Mouse (Mus musculus): Measurements from ENCODE around the gene Fiz1.
A peak's percentile ranks its signal among the peaks of the same experiment; 100 is the strongest.
"Not testable (repeated sequence)": the region's sequence is repeated elsewhere in the genome, so short reads cannot be mapped to it uniquely, and the experiment has no call there.

Fiz1 gene

DNA sequence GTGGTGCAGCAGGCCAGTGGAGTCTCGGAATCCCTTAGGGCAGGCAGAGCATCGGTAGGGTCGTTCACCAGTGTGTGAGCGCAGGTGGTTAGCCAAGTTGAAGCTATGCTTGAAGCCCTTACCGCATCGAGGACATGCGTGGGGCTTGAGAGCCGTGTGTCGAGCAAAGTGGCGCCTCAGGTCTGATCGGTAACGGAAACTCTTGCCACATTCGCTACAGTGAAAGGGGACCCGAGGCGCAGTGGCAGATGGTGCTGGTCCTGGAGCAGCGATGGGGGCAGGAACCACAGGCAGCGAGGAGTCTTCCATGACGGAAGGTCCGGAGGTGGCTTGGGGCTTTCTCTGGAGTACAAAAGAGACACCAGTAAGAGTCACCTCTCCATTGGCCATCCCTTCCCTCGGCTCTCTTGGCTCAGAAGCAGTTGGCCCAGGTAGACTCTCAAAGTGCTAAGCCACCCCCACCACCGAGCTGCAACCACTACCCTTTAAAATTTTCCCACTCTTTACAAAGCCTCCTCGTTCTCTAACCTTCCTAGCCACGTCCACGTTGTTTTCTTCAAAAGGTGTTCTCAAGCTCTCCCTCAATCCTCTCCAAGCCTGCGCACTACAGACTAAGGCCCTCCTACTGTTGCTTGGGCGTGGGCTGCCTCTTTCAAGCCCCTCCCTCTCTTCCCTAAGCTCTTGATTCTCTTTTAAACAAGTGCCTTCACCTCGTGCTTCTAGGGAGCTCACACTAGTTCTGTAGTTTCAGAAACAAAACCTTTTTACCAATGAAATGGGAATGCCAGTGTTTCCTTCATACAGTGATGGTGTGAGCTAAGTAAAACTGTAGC, 1.6 kb downstream of the Fiz1 start:
- no peak for DNase-seq (ENCODE audit: extremely low read depth, insufficient read length, low spot score)

DNA sequence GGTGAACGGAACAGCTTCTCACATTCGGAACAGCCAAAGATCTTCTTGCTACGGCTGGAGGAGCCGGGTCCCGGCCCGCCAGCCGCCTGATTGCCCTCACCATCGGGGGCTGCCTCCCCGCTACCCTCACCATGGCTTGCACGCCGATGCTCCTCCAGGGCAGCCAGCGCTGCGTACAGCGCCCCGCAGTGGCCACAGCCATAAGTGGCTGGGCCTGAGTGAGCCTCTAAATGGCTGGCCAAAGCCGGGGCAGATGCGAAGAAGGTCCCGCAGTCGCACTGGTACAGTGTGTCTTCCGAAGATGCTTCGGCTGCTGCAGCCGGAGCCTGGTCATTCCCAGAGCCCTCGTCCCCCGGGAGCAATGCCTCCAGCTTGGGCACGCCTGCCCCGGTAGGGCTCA, 6.3 kb downstream of the Fiz1 start:
- DNase-seq (ENCODE audit: extremely low read depth, insufficient read length, low spot score) = no peak

DNA sequence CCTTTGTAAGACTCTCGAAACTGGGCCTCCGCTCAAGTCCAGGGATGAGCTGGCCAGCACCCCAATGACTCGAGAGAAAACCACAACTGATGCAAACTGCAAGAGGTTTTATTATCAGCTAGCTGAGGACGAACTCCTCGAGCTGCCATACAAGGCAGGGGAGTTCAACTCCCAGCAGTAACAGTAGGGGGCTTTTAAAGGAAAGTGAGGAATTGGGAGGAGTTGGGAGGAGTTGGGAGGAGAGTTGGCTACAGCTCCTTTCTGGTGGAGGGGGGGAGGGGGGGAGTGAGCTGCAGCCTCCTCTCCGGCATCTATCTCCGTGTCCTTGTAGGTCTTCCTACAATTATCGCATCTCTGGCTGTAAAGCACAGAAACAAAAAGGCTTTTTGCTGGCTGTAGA, 11.6 kb downstream of the Fiz1 start:
- DNase-seq (ENCODE audit: extremely low read depth, insufficient read length, low spot score) = not testable (repeated sequence)

DNA sequence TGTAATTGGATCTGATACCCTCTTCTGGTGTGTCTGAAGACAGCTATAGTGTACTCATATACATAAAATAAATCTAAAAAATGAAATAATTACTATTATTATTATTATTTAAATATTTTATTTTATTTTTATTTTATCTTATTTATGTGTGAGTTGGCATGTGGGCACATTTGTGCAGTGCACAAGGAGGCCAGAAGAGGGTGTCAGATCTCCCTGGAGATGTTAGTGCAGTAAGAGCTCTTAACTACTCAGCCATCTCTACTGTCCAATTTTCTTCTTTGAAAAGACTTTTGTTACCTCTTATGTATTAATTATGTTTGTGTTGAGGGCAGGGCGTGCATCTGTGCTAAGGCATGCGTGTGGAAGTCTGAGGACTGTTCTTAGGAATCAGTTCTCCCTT, 14.6 kb downstream of the Fiz1 start:
- DNase-seq (ENCODE audit: extremely low read depth, insufficient read length, low spot score) = no peak

DNA sequence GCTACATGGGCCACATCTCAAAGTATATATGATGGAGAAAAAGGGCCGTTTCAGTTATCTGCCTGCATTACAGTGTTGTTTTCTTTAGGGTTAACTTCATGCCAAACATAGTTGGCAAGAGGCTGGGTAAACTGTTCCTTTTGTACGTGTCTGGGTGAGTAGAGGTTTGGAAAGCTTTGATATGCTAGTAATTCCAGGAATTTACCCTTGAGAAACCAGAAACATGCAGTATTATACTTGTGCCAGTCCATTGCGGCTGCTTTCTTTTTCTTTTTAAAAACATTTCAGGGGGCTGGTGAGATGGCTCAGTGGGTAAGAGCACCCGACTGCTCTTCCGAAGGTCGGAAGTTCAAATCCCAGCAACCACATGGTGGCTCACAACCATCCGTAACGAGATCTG, 17.6 kb downstream of the Fiz1 start:
- DNase-seq (ENCODE audit: extremely low read depth, insufficient read length, low spot score) = peak; percentile 65

DNA sequence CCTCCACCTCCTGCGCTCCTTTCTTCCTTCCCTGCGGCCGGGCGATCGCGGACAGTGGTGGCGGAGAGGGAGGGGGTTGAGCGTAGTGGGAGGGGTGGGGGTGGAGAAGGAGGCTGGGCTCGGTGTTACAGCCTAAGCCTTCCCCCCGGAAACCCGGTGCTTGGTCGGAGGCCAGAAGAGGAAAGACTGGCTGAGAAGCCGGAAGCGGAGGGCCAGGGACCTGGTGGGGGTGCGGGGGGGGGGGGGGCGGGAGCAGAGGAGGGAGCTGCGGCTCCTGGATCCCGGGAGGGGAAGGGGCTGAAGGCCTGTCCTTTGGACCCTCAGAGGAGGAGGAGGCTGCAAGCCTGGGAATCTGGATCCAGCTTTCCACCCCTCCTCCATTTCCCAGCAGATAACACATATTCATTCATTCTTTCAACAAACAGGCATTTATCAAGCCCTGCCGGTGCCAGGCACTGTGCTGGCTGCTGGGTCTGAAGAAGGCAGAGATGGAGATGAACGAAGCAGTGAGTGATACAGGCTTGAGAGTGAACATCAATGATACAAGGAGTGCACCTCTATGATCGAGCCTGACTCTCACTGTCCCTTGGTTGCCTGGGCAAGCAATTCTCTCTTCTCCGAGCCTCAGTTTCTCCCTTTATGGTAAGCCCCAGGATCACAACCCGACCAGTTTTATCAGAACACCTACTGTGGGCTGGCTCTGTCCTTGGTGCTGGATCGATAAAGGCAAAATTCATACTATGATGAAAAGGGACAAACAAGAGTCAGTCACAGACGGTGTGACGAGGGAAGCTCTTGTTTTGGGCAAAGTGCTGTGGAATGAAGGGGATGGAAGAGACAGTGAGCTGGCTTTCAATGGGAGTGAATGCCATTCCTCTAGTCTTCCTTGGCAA, 18.2 kb downstream of the Fiz1 start, which contains the start of gene Zfp579:
Gene Zfp579 (minus strand): TSS at position 156 of the 893 bp plus-strand sequence.
- peak; percentile 83 for DNase-seq (ENCODE audit: extremely low read depth, insufficient read length, low spot score)

DNA sequence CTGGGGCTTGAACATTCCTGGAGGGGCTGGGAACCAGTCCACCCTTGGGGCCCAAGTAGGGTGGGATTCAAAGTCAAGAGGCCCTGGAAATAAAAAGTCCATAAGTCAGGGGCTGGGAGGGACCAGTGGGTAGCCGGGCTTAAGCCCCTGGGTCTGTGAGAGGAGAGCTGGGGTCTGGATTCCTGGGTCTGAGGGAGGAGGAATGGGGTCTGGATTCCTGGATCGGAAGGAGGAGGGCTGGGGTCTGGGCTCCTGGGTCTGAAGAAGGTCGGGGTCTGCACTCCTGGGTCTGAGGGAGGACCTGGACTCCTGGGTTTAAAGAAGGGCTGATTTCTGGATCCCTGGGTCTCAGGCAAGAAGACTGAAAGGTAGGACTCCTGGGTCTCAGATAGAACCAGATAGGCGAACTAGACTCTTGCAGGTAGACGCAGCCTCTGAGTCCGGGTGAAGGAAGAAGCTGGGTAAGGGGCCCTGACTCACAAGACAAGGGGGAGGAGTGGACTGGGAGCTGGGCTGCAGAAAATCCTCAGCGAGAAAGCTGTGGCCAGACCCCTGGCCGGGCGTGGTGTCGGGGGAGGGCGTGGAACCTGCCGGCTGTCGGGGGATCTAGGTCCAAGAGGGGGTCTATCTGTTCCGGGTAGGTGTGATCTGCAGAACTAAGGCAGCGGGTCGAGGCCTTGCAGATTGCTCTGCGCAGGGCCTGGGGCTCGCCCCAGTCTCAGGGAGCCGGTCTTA, 19.1 kb downstream of the Fiz1 start:
- DNase-seq (ENCODE audit: extremely low read depth, insufficient read length, low spot score) = no peak

- no peak for DNase-seq (ENCODE audit: extremely low read depth, insufficient read length, low spot score)
Measured at GRCm38 (mm10) chr7:4993999-4994788, 20.3 kb downstream of the Fiz1 start.

GRCm38 (mm10) chr7:4993347-4993998, 21.0 kb downstream of the Fiz1 start:
- no peak for DNase-seq (ENCODE audit: extremely low read depth, insufficient read length, low spot score)

DNA sequence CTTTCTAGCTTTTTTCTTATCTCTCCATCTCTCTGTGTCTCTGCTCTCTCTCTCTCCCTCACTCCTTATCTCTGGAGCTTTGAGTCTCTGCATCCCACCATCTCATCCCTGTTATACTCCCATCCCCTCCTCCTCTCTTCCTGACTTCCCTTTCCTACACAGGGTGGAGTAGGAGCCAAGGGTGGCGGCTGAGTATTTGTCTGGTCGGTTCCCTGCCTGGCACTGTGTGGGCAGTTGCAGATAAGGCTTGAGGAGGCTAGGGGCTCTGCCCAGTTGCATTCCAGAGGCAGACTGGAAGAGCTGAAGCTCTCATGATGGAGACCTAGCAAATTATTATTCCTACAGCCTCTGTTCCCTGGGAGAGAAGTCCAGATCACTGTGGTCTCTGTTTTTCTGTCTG, 26.2 kb downstream of the Fiz1 start:
- no peak for DNase-seq (ENCODE audit: extremely low read depth, insufficient read length, low spot score)

DNA sequence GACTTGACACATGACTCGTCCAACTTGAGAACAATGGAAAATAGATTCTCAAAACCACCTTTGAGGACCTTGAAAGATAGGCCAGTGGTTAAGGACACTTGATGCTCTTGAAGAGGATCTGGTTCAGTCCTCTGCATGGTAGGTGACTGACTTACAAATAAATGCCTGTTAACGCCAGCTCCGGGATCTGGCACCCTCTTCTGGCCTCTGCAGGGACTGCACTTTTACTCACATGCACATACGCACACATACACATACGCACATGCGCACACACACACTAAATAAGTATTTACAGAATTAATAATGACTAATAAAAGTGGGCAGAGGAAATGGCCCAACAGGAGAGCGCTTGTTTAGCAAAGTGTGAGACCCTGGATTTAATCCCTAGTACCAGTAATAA, 37.7 kb downstream of the Fiz1 start:
- no peak for DNase-seq (ENCODE audit: extremely low read depth, insufficient read length, low spot score)

DNA sequence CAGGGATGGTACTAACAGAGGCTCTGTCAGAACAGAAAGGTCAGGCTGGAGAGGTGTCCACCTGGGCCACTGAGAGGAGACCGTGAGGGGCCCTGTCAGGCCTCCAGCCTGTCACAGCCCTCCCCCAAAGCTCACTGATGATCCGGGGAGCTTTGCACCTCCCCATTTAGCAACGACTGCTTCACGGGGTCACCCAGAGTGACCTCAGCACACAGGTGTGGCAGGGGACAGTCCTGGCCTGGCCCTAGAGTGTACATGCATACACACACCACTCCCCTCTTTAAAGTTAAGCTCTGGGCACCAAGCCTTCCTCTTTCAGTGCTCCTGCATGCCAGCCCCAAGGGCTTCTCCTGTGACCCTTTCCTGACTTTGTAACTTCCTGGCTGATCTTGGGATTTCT, 39.0 kb downstream of the Fiz1 start:
- no peak for DNase-seq (ENCODE audit: extremely low read depth, insufficient read length, low spot score)

- DNase-seq (ENCODE audit: extremely low read depth, insufficient read length, low spot score) = peak; percentile 90
Measured at GRCm38 (mm10) chr7:4972321-4973047, 42.0 kb downstream of the Fiz1 start.

DNA sequence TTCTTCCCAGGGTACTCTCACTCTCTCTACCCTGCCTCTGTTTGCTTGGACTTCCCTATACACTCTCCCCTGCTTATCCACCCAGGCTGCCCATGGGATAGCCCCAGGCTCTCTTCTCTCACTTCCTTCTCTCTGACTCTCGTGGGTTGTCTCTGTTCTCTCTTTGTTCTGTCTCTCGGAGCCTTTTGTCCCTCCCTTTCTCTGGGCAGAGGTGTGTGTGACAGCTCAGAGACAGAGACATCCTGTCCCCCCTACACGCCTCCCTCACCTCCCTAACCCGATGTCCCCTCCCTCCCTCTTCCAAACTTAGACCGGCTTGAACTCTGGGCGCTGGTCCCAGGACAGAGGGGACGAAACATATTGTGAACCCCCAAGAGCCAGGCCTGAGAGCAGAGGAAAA, 42.8 kb downstream of the Fiz1 start:
- no peak for DNase-seq (ENCODE audit: extremely low read depth, insufficient read length, low spot score)

- no peak for DNase-seq (ENCODE audit: extremely low read depth, insufficient read length, low spot score)
Measured at GRCm38 (mm10) chr7:4971068-4971467, 43.4 kb downstream of the Fiz1 start, which contains the start of gene Sbk3. Gene Sbk3, minus strand, starts transcription at chr7:4971168.

DNA sequence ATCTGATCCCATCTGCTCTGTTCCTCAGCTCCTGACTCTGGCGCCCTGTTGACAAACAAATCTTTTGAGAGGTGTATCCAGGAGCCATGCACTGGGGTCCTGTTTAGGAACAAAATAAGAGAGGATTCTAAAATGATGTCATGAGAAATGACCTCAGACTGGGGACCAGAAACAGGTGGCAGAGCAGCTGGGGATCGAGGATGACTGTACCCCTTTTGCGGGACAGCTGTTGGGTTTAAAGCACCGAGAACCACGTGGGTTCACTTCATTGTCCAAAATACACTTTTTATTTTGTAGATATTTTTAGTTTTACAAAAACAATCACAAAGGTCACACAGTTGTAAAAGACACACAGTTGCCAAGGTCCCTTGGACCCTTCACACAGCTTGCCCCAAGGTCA, 49.5 kb downstream of the Fiz1 start:
- no peak for DNase-seq (ENCODE audit: extremely low read depth, insufficient read length, low spot score)

- peak; percentile 31 for DNase-seq (ENCODE audit: extremely low read depth, insufficient read length, low spot score)
Measured at GRCm38 (mm10) chr7:4964272-4964671, 50.2 kb downstream of the Fiz1 start, which contains the start of gene Sbk2. Gene Sbk2, minus strand, starts transcription at chr7:4964406.

DNA sequence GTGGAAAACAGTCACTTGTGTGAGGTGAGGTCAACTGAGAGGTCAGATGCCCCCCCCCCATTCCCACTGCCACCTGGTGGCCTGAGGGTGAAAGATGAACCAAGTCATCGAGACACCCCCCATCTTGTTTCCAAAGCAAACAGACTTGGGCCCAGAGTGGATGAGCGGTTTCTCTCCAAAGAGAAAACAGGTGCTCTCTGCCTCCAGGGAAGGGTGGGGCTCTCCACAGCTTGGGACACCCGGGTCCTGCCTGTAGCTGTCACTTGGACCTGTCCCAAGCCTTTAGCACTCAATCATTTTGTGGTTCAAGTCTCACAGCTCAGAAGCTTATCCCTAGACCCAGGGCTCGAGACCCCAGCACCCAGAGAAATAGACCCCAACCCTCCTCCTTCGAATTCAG, 51.0 kb downstream of the Fiz1 start:
- no peak for DNase-seq (ENCODE audit: extremely low read depth, insufficient read length, low spot score)

- DNase-seq (ENCODE audit: extremely low read depth, insufficient read length, low spot score) = no peak
Measured at GRCm38 (mm10) chr7:4957361-4957760, 57.1 kb downstream of the Fiz1 start.

Data from 3134 (cell line).